Mouse (Mus musculus) left cerebral cortex, postnatal 36 days (tissue): ENCODE results near the gene Lbhd1. TPM values are rescaled to one million over a fixed set of nuclear protein-coding genes. Genes with fewer than 3 reads are reported as not detected.
"Not testable (repeated sequence)": the region's sequence is repeated elsewhere in the genome, so short reads cannot be mapped to it uniquely, and the experiment has no call there.

ENCODE experiments used
- DNase-seq, 2 experiments: peaks; one replicate each; pipeline ENCODE4 v3.0.0; 2021 to 2022; ENCODE audit warnings: low spot score in 2 of 2, mixed read lengths in 1 of 2
- intact Hi-C: fragments of 180-260 bp; cut with DNase I; formaldehyde crosslinking; loops from one replicate; pipeline ENCODE4 v1.15.1; 2025
- total RNA-seq, 2 experiments: library from RNA; stranded (reverse); gene quantifications; 2 replicates each; pipeline ENCODE4 v1.2.3; 2021

Lbhd1 gene
- total RNA-seq, 2 experiments from 2014 or later: 4.8 to 5.0 TPM

DNA sequence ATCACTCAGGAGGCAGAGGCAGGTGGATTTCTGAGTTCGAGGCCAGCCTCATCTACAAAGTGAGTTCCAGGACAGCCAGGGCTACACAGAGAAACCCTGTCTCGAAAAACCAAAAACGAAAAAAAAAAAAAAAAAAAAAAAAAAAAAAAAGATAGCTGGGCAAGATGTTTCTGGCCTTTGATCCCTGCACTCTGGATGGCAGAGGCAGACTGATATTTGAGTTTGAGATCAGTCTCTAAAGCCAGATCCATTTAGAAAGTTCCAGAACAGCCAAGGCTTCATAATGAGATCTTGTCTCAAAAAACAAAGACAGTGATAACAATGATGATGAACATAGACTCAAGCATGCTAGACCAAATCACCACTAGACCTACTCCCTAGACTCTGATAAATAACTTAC lies 13.2 kb upstream of the Lbhd1 start:
- intact Hi-C loops, DNase-seq: not testable (repeated sequence)

DNA sequence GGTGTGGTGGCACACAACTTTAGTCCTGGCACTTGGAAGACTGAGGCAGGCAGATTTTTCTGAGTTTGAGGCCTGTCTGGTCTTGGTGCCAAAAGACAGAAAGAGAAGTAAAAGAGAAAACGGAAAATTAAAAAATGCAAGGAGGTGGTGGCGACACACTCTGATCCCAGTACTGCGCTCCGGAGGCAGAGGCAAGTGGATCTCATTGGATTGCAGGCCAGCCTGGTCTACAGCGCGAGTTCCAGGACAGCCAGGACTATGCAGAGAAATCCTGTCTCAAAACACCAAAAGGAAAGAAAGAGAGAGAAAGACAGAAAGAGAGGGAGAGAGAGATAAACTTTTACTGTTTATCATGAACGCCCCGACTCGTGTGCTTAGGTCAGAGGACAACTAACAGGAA lies 12.7 kb upstream of the Lbhd1 start:
- no peak for DNase-seq
- intact Hi-C loops: no loop called here

DNA sequence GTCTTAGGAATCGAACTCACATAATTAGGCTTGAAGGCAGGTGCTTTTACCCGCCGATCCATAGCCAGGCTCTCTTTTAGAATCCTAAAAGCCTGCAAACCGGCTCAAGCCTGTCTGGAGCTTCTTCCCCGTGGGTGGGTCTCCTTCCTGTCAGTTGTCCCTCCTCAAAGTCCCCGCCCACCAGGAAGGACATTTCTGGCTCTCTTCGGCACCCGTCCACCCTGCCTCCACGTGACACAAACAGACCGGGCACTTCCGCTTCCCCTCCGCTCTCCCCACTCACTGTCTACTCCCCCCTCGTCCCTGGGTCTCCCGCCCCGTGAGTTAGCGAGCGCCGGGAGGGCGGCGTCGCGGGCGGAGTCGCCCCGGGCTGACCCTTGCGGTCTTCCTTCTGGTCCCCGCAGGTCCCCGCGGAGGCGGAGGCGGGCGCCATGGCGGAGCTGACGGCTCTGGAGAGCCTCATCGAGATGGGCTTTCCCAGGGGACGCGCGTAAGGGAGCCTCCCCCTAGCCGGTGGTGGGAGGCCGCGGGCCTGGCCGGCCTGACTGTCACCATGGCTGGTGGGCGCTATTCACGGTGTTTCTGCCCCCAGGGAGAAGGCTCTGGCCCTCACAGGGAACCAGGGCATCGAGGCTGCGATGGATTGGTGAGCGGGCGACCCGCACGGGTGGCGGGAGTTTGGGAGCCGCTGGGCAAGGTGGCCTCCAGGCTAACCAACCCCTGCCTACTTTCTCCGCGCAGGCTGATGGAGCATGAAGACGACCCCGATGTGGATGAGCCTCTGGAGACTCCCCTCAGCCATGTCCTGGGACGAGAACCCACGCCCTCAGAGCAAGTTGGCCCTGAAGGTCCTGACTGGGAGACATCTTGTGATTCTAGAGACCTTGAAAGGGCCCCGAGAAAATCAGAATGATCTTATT lies 12.0 kb upstream of the Lbhd1 start, which contains the start of gene Ubxn1:
Gene Ubxn1, plus strand, starts transcription at position 230 of the 920 bp plus-strand sequence.
- intact Hi-C loops: no loop called here
- DNase-seq: peak; percentile 99

DNA sequence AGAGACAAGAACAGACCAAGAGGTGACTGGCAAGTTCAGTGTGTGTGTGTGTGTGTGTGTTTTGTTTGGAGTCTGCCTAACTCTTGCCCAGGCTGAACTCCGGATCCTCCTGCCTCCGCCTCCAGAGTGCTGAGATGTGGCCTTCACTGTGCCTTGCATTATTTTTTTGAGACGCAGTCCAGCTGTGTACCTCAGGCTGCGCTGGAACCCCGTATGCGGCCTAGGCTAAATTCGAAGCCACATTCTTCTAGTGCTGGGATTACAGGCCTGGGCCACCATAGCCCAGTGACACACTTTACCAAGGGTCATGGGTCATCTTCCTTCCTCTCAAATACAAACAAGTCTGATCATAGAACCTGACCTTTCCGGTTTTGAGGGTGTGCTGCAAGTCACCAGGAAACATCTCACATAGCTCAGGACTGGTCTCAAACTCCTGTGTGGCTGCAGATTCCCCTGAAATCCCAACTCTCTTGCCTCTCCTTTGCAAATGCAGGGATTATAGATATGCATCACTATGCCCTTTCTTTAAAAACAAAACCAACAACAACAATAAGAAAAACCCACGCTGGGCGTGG lies 11.2 kb upstream of the Lbhd1 start:
- no peak for DNase-seq
- intact Hi-C loops: no loop called here

GRCm38 (mm10) chr19:8875031-8875430 lies 8.5 kb upstream of the Lbhd1 start:
- intact Hi-C loops: no loop called here
- DNase-seq: no peak

DNA sequence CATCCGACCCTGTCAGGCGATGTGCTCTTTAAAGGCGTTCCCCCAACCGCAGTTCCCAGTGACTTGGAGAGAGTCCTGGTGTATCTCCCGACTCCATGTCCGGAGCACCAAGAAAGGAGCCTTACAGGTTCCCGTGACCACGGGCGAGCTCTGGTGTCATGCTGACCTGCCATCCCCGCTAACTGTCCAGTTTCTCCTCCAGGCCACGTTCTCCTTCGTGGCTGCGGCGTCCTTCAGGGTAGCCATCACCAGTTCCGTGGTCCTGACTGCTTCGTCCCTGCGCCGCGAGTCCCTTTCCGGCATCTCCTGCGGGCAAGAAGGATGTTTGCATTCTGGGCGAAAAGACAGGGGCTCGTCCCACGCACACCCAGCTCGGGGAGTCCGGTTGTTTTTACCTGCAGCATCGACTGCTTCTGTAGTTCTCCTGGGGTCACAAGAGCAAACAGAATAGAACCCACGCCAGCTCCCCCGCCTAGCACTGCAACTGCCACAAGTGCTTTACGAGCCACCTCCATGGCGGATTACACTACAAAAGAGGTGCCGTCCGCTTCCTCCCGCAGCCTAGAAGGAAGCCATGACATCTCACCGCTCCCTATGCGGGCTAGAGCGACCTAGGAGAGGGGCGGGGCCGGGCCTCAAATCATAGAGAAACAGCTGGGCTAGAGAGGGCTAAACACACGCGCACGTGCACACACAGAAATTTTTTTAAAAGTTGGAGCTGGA lies 3.1 kb upstream of the Lbhd1 start, which contains the start of gene Uqcc3:
Gene Uqcc3, minus strand, starts transcription at position 613 of the 723 bp plus-strand sequence.
- intact Hi-C loops: no loop called here
- peak; percentile 89 to 90 for DNase-seq

DNA sequence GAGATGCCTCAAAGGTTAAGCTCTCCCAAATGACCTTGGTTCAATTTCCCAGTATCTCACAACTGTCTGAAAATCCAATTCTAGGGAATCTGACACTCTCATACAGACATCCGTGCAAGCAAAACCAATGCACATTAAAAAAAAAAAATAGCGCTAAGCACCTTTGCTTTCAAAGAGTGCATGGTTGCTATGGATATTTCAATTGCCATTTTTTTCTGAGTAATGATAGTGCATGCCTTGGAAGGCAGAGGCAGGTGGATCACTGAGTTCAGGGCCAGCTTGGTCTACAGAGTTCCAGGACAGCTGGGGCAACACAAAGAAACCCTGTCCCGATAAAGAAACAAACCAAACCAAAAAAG lies 2.5 kb upstream of the Lbhd1 start:
- no peak for DNase-seq
- intact Hi-C loops: no loop called here

DNA sequence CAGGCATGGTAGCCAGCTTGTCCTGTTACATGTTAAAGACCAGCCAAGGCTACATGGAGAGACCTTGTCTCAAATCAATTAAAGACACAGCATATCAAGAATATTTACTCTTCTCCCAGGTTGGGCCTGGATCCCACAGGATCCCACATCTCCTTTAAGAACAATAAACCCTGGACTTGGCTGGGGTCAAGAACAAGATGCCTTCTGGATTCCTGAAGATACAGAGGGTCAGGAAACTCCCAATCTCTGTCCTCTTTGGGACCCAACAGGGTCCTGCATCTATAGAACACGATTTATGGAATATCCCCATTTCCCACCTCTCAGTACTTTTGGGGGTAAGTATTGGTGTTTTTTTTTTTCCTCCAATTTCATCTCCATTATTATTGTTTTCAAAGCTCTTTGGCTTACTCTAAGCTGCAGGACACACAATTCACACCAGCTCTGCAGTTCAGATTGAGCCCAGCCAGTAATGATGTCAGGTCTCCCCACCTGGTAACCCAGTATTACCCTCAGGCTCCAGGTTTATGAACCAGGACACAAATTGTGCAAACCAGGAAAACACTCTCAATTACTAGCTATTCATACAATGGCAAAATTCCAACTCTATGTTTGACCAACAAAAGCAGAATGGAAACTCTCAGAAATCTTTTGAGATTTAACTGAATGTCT lies 3.5 kb downstream of the Lbhd1 start:
- DNase-seq: no peak
- intact Hi-C loops: loop anchor here (5.0 kb wide), 1 partner anchor 55 kb away; the partner anchor contains the start of gene Mta2

DNA sequence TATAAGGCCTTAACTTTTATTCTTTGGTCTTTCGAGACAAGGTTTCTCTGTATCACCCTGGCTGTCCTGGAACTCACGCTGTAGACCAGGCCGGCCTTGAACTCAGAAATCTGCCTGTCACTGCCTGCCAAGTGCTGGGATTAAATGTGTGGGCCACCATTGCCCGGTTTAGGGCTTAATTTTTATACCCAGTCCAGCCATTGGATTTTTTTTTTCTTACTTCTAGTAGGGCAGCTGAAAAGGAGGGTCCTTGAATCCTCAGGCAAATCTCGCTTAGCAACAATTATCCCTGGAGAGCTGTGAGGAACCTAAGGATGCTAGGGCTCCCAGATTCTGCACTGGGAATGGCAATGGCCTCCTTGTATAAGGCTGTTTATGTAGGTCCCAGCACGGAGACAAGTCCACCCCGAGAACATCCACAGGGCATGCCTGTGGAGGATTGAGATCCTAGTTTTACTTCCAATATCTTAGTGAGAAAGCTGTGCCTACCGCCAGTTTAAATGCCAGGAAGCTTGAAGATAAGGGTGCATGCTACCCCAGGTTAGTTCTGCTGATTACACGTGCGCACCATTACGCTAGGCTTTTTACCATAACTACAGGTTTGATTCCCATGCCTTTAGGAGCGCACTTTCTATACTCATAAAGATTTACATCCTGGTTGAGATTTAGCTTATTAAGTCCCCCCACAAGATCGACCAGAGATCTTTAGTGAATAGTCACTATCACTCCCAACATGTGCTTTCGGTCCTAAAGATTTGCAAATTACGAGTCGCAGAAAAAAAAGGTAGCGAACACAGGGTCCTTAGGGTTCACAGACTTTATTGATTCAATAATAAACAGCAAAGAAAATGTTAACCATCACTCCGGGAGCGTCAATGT lies 4.3 kb downstream of the Lbhd1 start:
- DNase-seq: no peak
- intact Hi-C loops: loop anchor here (5.0 kb wide), 1 partner anchor 54 kb away; the partner anchor contains the start of gene Mta2

DNA sequence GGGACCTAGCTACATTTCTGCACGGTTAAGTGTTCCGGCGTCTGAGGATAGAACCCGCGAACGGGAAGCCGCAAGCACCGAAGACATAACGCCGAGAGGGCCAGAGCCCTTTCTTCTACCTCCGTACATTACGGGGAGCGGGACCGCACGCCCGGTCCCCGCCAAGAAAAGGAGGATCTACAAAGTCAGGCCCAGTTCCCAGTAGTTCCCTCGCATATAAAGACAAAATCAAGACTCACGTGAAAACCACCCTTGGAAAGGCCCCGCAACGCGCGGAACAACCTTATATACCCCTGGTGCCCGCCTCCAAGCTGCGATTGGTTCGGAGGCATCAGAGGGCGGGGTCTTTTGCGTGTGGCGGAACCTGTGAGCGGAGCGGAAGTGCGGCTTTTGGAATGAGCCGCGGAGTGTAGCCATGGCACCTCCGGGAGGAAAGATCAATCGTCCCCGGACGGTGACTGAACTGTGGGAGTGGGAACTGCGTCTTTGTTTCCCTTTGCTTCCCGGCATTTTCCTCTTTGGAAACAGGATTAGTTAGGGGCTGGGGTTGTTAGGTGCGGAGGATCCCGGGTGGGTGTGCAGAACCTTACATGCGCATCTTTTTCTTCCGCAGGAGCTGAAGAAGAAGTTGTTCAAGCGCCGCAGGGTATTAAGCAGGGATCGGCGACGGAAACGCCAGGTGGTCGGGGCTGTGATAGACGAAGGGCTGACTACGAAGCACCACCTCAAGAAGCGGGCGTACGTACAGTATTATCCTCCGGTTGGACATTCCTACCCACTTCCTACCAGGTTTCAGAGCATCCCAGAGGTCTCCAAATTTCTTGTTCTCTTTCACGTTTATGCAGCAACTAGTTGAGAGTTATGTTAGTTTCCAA lies 5.2 kb downstream of the Lbhd1 start, which contains the start of the genes 1810009A15Rik and Gm49416:
Gene 1810009A15Rik, plus strand, starts transcription at position 343 of the 875 bp plus-strand sequence.
Gene Gm49416, plus strand, starts transcription at position 416 of the 875 bp plus-strand sequence.
- peak; percentile 94 for DNase-seq
- intact Hi-C loops: loop anchor here (5.0 kb wide), 1 partner anchor 54 kb away; the partner anchor contains the start of gene Mta2

DNA sequence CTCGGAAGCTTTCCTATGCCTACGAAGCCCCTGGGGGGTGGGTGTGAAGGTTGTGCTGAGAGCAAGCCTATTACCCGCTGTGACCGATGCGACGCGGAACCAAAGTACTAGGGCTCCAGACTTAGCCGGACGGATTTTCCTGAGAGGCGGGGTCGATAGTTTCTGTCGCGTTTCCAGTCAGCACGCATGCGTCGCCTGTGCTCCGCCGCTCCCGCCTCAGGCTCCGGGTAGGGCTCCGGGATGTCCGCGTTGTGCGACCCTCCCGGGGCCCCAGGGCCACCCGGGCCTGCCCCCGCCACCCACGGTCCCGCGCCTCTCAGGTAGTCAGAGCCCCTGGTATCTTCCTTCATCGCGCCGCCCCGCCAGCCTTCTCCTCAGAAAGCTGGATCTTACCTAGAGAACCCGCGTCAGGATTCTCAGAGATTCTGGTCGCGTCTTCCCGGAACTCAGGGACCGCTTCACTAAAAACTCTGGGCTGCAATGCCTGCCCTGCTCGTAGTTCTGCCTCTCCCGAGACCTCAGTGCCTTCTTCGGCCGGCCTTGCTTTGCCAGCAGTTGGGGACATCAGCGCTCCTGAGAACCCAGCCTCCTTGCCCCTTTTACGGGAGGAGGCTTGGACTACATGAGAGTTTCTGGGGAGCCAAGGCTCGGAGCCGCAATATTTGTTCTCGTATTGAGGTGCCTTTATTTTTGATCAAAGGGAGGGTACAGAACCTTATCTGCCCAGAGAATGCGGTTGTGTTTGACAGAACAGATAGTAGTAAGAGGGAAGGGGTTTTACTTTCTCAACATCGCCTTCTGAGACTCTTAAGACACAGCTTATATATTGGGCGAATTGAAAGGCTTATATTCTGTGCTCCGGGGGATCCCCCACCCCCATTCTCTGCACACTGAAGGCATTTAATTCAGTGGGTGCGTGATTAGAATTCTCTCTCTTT lies 9.6 kb downstream of the Lbhd1 start, which contains the start of gene Ints5:
Gene Ints5, plus strand, starts transcription at position 177 of the 938 bp plus-strand sequence.
- peak; percentile 86 for DNase-seq
- intact Hi-C loops: no loop called here

- intact Hi-C loops: loop anchor here (5.0 kb wide), 1 partner anchor 53 kb away; no protein-coding TSS in a partner anchor
- DNase-seq: no peak
Measured at GRCm38 (mm10) chr19:8895397-8895960, 11.9 kb downstream of the Lbhd1 start.

GRCm38 (mm10) chr19:8896231-8896630 lies 12.7 kb downstream of the Lbhd1 start:
- intact Hi-C loops: loop anchor here (5.0 kb wide), 1 partner anchor 54 kb away; no protein-coding TSS in a partner anchor
- DNase-seq: not testable (repeated sequence)

DNA sequence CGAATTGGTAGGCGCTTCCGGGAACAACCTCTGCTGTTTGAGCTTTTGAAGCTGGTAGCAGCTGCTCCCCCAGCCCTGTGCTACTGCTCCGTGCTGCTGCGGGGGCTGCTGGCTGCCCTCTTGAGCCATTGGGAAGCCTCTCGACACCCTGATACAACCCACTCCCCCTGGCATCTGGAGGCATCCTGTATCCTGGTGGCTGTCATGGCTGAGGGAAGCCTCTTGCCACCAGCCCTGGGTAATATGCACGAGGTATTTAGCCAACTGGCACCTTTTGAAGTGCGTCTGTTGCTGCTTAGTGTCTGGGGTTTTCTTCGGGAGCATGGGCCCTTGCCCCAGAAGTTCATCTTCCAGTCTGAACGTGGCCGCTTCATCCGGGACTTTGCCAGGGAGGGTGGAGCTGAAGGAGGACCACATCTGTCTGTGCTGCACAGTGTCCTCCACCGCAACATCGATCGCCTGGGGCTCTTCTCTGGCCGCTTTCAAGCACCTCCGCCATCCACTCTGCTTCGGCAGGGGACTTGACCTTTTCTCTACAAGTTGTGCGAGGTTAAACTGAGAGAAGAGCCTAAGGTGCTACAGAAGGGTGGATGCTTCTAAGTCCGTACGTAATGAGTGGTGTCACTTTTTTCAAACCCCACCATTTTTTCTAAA lies 13.8 kb downstream of the Lbhd1 start:
- intact Hi-C loops: loop anchor here (5.0 kb wide), 1 partner anchor 55 kb away; no protein-coding TSS in a partner anchor
- DNase-seq: peak in 1 of 2 experiments; percentile 34

- intact Hi-C loops: loop anchor here (2.0 to 5.0 kb wide), 2 partner anchors 21 to 56 kb away; no protein-coding TSS in a partner anchor
- DNase-seq: peak; percentile 95 to 96
Measured at GRCm38 (mm10) chr19:8897865-8898495, 14.4 kb downstream of the Lbhd1 start, which contains the start of gene Ganab. Gene Ganab, plus strand, starts transcription at chr19:8898071.
